Mouse (Mus musculus) forebrain, embryonic 14.5 days (tissue): ENCODE measurements around the gene S100a13. TPM values are rescaled to one million over a fixed set of nuclear protein-coding genes. Genes with fewer than 3 reads are reported as not detected.

Source experiments
- ATAC-seq: fragments of 200-750 bp; cut with Nextera tagmentation; 2 replicates; pipeline ENCODE4 v1.8.0; 2017; ENCODE audit warnings: mild to moderate bottlenecking, moderate library complexity
- DNase-seq: peaks from one replicate; pipeline ENCODE4 v3.0.0-alpha.2; 2015; ENCODE audit warnings: low spot score
- H3K27ac ChIP-seq: fragments of 300-500 bp; sonication (generic); 2 replicates; pipeline ENCODE4 v1.5.1; 2014; ENCODE audit warnings: low read depth, mild to moderate bottlenecking, control low read depth, low read length, moderate library complexity
- H3K27me3 ChIP-seq: fragments of 300-500 bp; sonication (generic); replicated peaks from 2 replicates; pipeline ENCODE4 v1.6.1; 2014; ENCODE audit warnings: low read length, control low read depth, mixed read lengths; ENCODE audit not compliant: control insufficient read depth, insufficient read depth
- H3K36me3 ChIP-seq: fragments of 300-500 bp; sonication (generic); 2 replicates; pipeline ENCODE4 v1.6.1; 2014; ENCODE audit warnings: low read length, control low read depth; ENCODE audit not compliant: control insufficient read depth, insufficient read depth
- H3K4me1 ChIP-seq: fragments of 300-500 bp; sonication (generic); 2 replicates; pipeline ENCODE4 v1.6.1; 2014; ENCODE audit warnings: antibody characterized with exemption, low read length, control low read depth; ENCODE audit not compliant: control insufficient read depth, insufficient read depth
- H3K4me2 ChIP-seq: fragments of 300-500 bp; sonication (generic); 2 replicates; pipeline ENCODE4 v1.6.1; 2014; ENCODE audit warnings: mild to moderate bottlenecking, control low read depth, low read length
- H3K4me3 ChIP-seq: fragments of 300-500 bp; sonication (generic); 2 replicates; pipeline ENCODE4 v1.5.1; 2014; ENCODE audit warnings: low read depth, low read length, control low read depth
- H3K9ac ChIP-seq: fragments of 300-500 bp; sonication (generic); 2 replicates; pipeline ENCODE4 v1.6.1; 2014; ENCODE audit warnings: mild to moderate bottlenecking, low read length, control low read depth, moderate library complexity
- H3K9me3 ChIP-seq: fragments of 300-500 bp; sonication (generic); replicated peaks from 2 replicates; pipeline ENCODE4 v1.6.1; 2016; ENCODE audit warnings: low read length, control low read depth, mixed read lengths; ENCODE audit not compliant: control insufficient read depth
- WGBS: fragments of 180-500 bp; shearing (Covaris S2); extraction: QIAGEN DNeasy Blood & Tissue Kit; methylation state at CpG from one replicate; pipeline ENCODE4 v1.1.7; 2014; 5-methylcytosine and 5-hydroxymethylcytosine counted together
- polyA plus RNA-seq: library from polyadenylated mRNA; unstranded; fragments of >200 nt; fragmentation: Nextera tagmentation; extraction: Ambion mirVana; gene quantifications from 2 replicates; pipeline ENCODE4 v1.2.1, GENCODE M21; 2014

S100a13 gene
- polyA plus RNA-seq, 1 experiment from 2014 or later = 11.1 TPM

- Histone ChIP-seq H3K27me3 (no peaks in the 10 kb centered on the region), H3K4me2 (no peak overlapping the region), H3K9ac (no peak overlapping the region), H3K4me1 (no peaks in the 10 kb centered on the region), H3K9me3 (no peaks in the 10 kb centered on the region), H3K27ac (no peak overlapping the region), H3K4me3 (no peak overlapping the region), H3K36me3 (no peaks in the 10 kb centered on the region)
- WGBS = 75% methylated on average over 5 of the region's 5 CpGs
- ATAC-seq (no peak), DNase-seq (no peak)
These were observed 17.5 kb downstream of the S100a13 start for GRCm38 (mm10) chr3:90531713-90532112.

- H3K9me3 ChIP-seq = no peaks in the 10 kb centered on the region
- DNase-seq (no peak), ATAC-seq (no peak)
- H3K27ac ChIP-seq = no peak overlapping the region
- H3K4me3 ChIP-seq = no peak overlapping the region
- H3K4me2 ChIP-seq = no peak overlapping the region
- WGBS = 48% methylated on average over 1 of the region's 1 CpGs
- no peaks in the 10 kb centered on the region for H3K27me3 ChIP-seq
- H3K36me3 ChIP-seq = no peaks in the 10 kb centered on the region
- no peaks in the 10 kb centered on the region for H3K4me1 ChIP-seq
- no peak overlapping the region for H3K9ac ChIP-seq
These were observed 21.2 kb downstream of the S100a13 start for GRCm38 (mm10) chr3:90535446-90535845.

- Histone ChIP-seq H3K4me1 (no peaks in the 10 kb centered on the region), H3K27ac (no peak within 1 kb of the TSS), H3K9me3 (no peaks in the 10 kb centered on the region), H3K36me3 (no peaks in the 10 kb centered on the region), H3K4me3 (no peak within 1 kb of the TSS), H3K27me3 (no peaks in the 10 kb centered on the region), H3K4me2 (no peak within 1 kb of the TSS), H3K9ac (no peak within 1 kb of the TSS)
- DNase-seq (no peak), ATAC-seq (no peak)
- WGBS = 53% methylated on average over 10 of the region's 10 CpGs
These were observed 23.1 kb downstream of the S100a13 start, which contains the start of gene S100a16 for GRCm38 (mm10) chr3:90537141-90537904. S100a16 (plus strand) TSS chr3:90537254.

- ATAC-seq (no peak), DNase-seq (no peak)
- no peaks in the 10 kb centered on the region for H3K27me3 ChIP-seq
- no peak overlapping the region for H3K4me2 ChIP-seq
- 77% methylated on average over 5 of the region's 5 CpGs for WGBS
- no peak overlapping the region for H3K4me3 ChIP-seq
- no peaks in the 10 kb centered on the region for H3K9me3 ChIP-seq
- H3K27ac ChIP-seq = no peak overlapping the region
- H3K36me3 ChIP-seq = no peaks in the 10 kb centered on the region
- H3K9ac ChIP-seq = no peak overlapping the region
- H3K4me1 ChIP-seq = no peaks in the 10 kb centered on the region
These were observed 23.7 kb downstream of the S100a13 start for GRCm38 (mm10) chr3:90537905-90538296.

GRCm38 (mm10) chr3:90540904-90541303 is 26.7 kb downstream of the S100a13 start:
- ATAC-seq (peak; percentile 65), DNase-seq (peak; percentile 27)
- Histone ChIP-seq H3K4me2 (peak overlapping the region; percentile 9; the same call in 1 of the 2 replicates), H3K27me3 (no peaks in the 10 kb centered on the region), H3K27ac (no peak overlapping the region), H3K4me1 (no peaks in the 10 kb centered on the region), H3K9ac (no peak overlapping the region), H3K4me3 (no peak overlapping the region), H3K9me3 (no peaks in the 10 kb centered on the region), H3K36me3 (no peaks in the 10 kb centered on the region)
- WGBS = 23% methylated on average over 4 of the region's 4 CpGs

- no peak overlapping the region for H3K4me2 ChIP-seq
- ATAC-seq (no peak), DNase-seq (no peak)
- no peaks in the 10 kb centered on the region for H3K9me3 ChIP-seq
- 77% methylated on average over 5 of the region's 5 CpGs for WGBS
- no peak overlapping the region for H3K27ac ChIP-seq
- H3K9ac ChIP-seq = no peak overlapping the region
- H3K36me3 ChIP-seq = no peaks in the 10 kb centered on the region
- H3K4me3 ChIP-seq = no peak overlapping the region
- H3K4me1 ChIP-seq = no peaks in the 10 kb centered on the region
- H3K27me3 ChIP-seq = no peaks in the 10 kb centered on the region
These were observed 35.6 kb downstream of the S100a13 start for GRCm38 (mm10) chr3:90549676-90550420.

- Histone ChIP-seq H3K9me3 (no peaks in the 10 kb centered on the region), H3K4me1 (no peaks in the 10 kb centered on the region), H3K27ac (no peak overlapping the region), H3K27me3 (no peaks in the 10 kb centered on the region), H3K4me3 (no peak overlapping the region), H3K9ac (no peak overlapping the region), H3K4me2 (no peak overlapping the region), H3K36me3 (no peaks in the 10 kb centered on the region)
- 98% methylated on average over 2 of the region's 2 CpGs for WGBS
- DNase-seq = no peak
- no peak for ATAC-seq
These were observed 36.2 kb downstream of the S100a13 start for GRCm38 (mm10) chr3:90550421-90550790.

GRCm38 (mm10) chr3:90552231-90552630 is 38.0 kb downstream of the S100a13 start:
- Histone ChIP-seq H3K27ac (no peak overlapping the region), H3K4me2 (no peak overlapping the region), H3K9me3 (no peaks in the 10 kb centered on the region), H3K36me3 (no peaks in the 10 kb centered on the region), H3K4me1 (no peaks in the 10 kb centered on the region; the same call in 1 of the 2 replicates), H3K27me3 (no peaks in the 10 kb centered on the region), H3K9ac (no peak overlapping the region), H3K4me3 (no peak overlapping the region)
- ATAC-seq (no peak), DNase-seq (no peak)
- WGBS = 82% methylated on average over 2 of the region's 2 CpGs

GRCm38 (mm10) chr3:90555954-90556353 is 41.7 kb downstream of the S100a13 start:
- WGBS = 11% methylated on average over 5 of the region's 5 CpGs
- no peak overlapping the region for H3K4me2 ChIP-seq
- H3K27ac ChIP-seq = peak overlapping the region; percentile 30; the same call in 1 of the 2 replicates
- no peaks in the 10 kb centered on the region for H3K36me3 ChIP-seq
- H3K4me1 ChIP-seq = no peaks in the 10 kb centered on the region; the same call in 1 of the 2 replicates
- H3K4me3 ChIP-seq = no peak overlapping the region
- peak; percentile 88 for DNase-seq
- ATAC-seq = peak; percentile 92
- no peak overlapping the region for H3K9ac ChIP-seq
- H3K9me3 ChIP-seq = no peaks in the 10 kb centered on the region
- no peaks in the 10 kb centered on the region for H3K27me3 ChIP-seq
